Mouse (Mus musculus): Measurements from ENCODE around the gene Gm43552.

The Gm43552 gene

DNA sequence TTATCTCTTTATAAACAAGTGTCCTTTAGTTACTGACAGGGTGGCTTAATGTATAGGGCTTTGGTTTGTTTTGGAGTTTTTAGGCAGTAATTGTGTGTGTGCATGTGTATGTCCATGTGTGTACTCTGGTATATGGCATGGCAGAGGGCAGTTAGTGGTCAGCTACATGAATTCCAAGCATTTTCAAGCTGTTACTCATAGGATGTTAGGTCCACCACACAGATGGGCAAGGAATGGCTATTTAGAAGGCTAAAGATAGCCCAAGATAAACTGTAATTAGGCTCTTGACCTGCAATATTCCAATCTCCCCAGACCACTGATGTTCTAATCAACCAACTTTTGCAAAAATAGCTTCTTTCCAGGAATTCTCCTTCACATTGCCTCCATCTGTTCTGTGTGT, 54.6 kb downstream of the Gm43552 start:
- no peak for DNase-seq (ENCODE audit: low read depth, low spot score)

DNA sequence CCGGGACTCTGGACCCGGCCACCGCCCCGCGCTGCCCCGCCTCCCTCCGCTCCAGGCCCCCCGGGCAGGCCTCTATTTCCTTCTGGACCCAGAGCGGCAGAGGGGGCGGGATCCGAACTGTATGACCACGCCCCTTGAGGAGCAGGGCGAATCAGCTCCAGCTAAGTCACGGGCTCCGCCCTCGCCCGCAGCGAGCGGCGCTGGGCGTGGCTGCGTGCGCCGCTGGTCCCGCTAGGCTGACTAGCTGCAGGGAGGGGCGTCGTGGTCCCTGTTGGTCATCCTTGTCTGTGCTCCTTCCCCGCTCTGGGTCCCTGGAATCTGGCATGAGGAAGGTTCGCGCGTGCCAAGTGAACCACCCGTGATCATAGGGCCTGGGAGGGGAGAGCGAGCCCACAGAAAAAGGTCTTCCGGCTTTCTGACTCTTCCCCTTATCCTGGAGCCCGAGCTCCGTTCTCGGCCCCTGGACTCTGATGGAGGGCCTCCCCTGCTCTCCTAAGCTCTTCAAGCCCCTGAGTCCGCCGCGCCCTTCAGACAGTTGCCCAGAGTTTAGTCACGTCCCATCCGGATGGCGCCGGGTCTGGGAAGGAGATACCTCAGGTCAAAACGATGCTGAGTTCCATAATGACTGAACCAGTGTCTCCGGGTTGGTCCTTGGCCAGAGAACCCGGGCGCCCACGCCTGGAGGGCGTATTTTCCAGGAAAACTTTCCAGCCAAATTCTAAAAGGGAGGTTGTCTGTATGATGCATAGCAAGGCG, 56.6 kb downstream of the Gm43552 start, which contains the start of gene Ugdh:
Gene Ugdh (minus strand): TSS at position 144 of the 756 bp plus-strand sequence.
- peak; percentile 98 for DNase-seq (ENCODE audit: low read depth, low spot score)

DNA sequence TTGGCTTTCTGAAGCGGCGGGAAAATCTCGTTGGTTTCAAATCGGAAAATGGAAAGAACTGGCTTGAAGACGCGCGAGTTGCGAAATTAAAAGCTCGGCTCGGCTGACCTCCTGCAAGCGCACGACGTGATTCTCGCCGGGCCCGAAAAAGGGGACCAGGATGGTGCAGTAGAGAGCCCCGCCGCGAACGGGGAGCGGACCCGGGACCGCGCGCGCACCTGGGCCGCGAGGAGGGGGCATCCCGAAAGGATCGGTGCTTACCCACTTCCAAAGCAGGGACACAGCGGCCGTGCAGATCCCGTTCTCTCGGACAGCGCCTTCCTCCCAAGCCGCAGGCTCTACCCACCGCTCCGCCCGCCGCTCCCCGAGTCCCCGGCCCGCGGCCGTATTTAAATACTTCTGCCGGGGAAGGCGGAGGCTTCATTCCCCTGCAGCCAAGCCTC, 57.2 kb downstream of the Gm43552 start:
- peak; percentile 33 for DNase-seq (ENCODE audit: low read depth, low spot score)

DNA sequence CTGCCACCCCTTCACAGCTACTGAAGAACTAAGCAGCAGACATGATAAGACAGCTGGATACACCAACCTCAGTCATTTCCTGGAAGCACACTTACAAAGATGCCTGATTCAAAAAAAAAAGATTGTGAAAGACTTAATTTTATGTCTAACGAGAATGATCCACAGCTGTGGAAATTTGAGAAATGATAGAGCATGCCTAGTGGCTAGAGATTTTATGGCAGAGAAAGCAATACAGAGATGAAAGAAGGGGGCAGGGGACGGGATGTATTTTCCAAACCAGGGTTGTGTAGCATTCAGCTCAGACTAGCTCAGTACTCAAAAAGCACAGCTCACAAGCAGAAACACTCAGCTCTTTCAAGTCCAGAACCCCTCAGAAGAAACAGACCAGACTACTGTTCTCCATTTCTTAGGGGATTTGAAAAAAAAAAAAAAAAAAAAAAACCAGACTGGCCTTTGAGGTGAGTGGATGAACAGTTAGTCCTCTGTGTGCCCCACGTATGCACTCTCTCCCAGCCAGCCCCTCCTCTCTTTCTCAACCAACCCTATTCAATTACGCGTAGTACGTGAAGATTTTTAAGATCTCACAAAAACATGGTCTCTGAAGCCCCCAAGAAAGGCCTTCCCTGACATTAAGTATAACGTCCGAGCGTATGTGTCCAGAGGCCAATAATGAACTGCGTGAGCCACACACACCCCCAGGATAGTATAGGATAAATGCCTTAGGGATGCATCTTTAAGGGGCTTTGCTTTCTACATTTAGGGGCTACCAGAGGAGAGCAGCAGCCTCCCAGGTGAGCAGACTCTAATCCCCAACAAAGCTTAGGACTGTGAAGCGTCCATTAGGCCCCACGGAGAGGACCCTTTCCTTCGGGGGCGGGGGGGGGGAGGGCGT, 57.9 kb downstream of the Gm43552 start:
- peak; percentile 63 for DNase-seq (ENCODE audit: low read depth, low spot score)

DNA sequence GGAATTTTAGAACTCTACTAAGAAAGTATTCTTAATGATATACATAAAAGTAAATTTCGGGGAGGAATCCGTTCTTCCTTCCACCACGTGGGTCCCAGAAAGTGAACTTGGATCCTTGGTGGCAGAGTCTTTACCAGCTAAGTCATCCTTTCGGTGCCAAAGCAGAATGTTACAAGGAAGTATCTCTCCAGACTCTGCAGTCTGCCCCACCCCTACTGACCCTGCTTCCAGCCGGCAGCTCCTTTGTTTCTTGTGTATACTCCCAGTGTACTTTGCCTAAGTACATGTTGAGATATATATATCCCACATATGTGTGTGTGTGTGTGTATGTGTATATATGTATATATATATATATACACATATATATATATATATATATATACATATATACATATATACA, 63.2 kb downstream of the Gm43552 start:
- DNase-seq (ENCODE audit: low read depth, low spot score): no peak

DNA sequence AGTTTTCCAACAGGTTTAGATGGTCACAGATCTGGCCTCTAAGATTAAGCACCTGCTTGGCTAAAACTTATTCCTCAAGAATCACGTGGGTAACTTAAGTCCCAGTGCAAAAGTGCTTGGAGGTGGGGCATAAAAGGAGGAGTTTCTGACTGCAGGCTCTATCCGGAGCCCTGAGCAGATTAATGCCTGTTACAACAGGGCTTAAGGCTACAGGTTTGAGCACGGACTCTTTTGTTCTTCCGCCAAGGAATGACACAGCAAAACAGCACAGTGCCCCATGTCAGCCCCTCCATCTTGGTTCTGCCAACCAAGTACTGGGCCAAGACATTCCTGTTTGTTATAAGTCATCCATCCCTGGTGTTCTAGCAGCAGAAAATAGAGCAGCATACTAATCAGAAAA, 64.3 kb downstream of the Gm43552 start:
- DNase-seq (ENCODE audit: low read depth, low spot score): no peak

DNA sequence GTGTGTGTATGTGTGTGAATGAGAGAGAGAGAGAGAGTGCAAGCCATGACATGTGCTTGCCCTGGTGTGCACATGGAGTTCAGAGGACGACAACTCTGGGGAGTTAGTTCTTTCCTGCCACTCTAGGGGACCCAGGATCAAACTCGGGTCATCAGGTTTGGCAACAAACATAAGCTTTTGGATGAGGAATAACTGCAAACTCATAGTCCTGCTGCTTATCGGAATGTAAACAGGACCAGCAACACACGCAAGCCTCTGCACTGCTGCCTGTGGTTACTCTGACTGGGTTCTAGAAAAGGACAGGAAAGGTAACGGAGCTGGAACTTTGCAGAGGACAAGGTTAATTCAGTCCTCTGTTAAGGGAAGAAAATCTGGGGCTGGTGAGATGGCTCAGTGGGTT, 67.4 kb downstream of the Gm43552 start:
- DNase-seq (ENCODE audit: low read depth, low spot score): no peak

DNA sequence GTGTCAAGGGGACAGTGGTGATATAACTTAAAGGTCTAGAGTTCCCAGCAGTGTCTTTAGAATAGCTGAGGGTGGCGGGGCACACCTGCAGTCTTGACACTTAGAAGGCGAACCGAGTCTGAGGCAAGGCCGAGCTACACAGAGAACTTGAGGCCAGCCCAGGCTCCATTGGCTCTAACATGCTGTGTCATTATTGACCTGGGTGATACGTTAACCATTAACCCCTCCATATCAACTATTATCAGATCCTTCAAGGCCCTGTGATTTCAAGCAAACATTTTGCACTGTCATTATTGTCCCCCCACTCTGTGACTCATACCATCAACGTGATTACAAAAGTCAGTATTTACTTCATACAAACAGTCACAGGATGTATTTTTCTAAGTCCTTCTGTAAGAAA, 68.4 kb downstream of the Gm43552 start:
- DNase-seq (ENCODE audit: low read depth, low spot score): no peak

DNA sequence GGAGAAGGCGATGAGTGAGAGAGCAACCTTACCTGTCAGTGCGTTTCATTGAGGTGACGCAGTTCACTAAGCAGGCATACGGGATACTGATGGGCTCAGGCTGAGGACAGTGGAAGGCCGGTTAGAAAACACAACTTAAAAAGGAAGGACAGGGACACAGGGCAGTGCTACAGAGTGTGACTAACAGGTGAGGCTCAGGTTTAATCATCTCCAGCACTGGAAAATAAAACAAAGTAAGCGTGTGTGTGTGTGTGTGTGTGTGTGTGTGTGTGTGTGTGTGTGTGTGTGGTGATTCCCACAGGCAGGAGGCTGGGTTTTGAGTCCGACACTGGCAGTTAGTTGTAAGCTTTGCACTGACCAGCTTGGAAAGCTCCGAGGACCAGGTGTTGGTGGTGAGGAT, 69.8 kb downstream of the Gm43552 start:
- DNase-seq (ENCODE audit: low read depth, low spot score): no peak

DNA sequence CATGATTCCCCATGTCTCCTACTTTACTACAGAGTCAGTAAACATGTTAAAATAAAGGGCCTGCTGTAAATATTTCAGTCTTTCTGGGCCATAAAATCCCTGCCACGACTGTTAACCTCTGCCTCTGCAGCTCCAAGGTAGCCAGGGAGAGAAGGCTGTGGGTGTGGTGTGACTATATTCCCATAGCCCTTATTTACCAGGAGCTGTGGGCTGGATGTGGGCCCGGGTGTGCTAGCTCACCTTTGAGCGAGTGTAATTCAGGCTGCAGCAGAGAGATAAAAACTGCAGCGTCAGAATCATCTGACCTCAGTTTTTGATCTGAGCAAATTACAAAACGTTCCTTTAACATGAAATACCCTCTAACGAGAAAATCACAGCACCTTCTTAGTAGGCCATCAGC, 71.8 kb downstream of the Gm43552 start:
- DNase-seq (ENCODE audit: low read depth, low spot score): no peak

DNA sequence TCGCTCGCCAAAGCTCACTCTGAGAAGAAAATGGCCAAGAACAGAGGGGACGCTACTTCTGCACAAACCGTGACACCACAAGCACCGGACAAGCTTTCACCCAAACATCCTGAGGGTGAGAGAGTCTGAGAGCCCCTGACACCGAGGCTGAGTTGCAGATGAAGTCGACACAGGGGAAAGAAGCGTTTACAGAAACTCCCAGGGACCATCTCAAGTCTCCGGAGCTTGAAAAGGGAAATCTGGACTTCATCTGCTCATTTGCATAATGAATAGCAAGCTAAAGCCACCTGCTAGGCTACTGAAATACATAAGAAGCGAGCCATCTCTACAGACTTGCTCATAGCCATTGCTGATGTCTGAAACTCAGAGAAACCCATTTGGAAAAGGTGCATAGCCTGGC, 73.5 kb downstream of the Gm43552 start:
- DNase-seq (ENCODE audit: low read depth, low spot score): no peak

DNA sequence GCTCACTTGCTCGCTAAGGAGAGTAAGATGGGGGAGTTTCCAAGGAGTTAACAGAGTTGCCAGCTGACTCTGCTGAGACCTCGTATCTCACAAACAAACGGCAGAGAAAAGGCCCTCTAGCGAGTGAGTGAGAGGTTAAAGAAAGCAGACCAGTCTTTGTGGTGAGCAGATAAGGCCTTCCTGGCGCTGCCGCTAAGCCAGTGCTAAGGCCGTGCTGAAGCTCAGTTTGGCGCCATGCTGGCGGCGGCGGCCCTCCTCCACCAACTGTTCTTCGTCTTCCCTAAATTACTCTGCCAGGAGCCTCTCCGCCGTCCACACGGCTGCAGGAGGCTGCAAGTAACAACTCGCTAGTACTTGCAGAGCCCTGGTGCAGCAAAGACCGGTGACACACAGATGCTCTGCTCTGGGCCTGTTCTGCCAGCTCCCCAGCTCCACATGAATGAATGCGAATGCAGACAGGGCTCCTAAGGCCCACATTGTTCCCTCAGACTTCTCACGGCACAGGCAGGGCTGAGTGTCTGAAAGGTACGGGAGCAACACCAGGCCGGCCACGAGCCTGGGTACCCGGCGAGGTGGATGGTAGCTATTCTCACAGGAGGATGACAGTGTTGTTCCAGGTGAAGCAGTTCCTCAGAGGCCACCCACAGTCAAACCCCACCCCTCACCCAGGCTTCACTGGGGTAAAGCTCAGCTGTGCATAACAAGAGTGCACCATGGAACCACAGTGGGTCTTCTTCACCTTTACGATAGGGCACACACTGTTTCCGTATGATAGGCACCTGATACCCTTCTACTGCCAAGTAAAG, 76.8 kb downstream of the Gm43552 start:
- DNase-seq (ENCODE audit: low read depth, low spot score): peak; percentile 39

DNA sequence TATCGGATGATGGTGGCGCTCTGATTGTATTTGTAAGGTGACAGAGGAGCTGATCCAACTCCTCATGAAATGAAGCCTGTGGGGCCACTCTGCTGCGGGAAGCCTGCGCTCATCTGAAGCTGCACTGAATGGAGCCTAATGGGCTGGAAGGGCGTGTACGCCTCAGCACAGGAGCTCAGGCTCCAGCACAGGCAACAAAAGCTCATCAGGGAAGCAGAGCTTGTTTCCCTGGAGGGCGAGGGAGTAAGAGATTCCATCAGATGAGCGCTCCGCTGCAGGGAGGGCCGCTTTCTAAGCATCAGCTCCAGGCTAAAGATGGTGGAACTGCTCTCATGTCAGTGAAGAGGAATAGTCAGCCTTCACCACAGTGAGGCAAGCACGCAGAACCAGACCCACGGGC, 84.6 kb downstream of the Gm43552 start:
- DNase-seq (ENCODE audit: low read depth, low spot score): peak; percentile 43

DNA sequence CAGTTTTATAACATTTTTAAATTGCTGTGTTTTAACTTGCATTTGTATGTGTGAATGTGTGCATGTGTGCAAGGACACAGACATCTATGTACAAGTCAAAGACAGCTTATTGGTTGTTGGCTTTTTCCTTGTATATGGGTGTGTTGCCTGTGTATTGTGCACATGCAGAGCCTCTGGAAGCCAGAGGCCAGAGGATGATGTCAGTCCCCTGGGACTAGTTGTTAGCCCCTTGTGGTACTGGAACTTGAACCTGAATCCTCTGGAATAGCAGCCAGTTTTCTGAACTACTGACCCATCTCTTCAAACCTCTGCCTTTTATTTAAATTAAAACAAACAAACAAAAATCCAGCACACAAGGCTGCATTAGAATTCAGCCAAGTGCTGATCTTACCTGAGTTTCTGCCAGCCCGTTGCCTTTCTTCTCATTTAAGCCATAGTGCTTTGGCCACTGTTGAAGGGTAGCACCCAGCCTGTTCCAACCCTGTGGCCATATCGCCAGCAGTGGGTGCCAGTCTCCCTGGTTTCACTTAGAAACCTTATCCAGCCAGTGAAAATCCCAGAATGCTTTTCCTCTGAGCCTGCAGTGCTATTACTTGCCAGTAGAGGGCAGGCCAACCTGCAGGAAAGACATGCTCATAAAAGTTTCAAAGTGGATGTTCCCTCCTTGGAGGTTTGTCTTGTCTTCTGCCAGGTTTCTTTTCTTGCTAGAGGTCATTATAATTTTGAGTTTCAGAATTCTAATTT, 91.2 kb downstream of the Gm43552 start:
- DNase-seq (ENCODE audit: low read depth, low spot score): peak; percentile 89

DNA sequence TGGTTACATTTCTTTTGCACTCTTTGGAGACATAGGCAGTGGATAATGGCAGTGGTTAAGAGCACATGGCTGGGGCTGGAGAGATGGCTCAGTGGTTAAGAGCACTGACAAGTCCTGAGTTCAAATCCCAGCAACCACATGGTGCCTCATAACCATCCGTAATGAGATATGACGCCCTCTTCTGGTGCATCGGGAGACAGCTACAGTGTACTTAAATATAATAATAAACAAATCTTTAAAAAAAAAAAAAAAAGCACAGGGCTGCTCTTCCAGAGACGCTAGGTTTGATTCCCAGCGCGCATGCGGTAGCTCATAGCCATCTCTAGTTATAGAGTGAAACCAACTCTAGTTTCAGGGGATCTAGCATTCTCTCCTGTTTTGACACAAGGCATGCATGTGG, 98.2 kb downstream of the Gm43552 start:
- no peak for DNase-seq (ENCODE audit: low read depth, low spot score)

DNA sequence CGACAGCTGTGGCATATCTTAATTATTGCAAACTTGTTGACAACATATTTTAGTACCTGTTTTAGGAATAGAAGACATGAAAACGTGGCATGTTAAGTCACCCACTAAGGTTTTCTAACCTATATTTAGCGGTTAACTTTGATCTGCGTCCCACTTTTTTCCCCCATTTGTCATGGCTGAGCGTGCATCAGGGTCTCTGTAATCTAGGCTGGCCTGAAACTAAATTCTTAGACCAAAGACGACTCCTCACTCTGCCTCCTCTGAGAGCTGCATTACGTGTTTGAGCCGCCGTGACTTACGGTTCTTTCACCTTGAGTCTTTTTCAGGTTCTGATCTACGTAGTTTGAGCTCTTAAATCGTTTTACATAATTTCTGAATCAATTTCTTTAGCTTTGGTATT, 100.9 kb downstream of the Gm43552 start:
- peak; percentile 20 for DNase-seq (ENCODE audit: low read depth, low spot score)

DNA sequence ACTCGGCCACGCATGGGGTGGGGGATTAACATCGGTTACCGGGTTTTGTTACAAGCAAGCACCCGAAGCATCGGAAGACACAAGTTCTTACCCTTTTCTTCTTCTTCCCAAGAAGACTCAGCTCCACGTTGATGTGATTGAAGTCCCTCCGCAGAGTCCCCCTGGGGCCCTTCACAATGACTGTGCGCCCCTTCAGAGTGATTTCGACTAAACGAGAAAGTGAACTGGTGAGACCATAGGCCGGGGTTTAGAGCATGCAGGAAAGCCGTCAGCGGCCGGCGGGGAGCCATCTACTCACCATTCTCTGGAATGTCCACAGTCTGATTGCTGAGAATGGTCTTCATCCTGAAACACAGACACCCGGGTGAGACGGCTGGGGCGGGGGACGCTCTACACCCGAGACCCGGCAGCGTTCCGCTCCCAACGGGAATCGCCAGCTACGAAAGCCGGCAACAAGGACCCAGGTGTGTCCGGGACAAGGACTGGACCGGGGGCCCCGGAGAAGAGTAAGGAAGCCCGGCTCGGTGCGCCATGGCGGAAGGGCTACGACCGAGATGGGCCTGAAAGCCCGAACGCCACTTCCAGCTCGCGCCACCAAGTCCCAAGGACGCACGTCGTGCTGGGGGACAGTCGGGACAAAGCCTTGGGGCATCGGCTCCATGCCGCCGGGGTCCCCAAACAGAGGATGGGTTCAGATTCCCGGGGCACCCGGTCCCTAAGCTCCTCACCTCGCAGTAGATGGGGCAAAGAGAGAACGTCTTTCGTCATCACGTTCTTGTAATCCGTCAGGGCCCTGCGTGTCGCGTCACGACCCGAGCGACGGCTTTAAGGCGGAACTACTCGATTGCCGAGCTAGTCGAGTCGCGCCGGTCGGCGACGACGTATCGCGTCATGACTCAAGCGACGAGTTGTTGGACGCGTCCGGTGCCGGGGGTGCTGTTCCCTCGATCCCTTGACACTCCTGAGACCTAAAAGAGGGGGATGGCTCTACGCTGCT, 101.7 kb downstream of the Gm43552 start, which contains the start of the genes Rpl9 and Lias:
Gene Rpl9 (minus strand): TSS at position 797 of the 997 bp plus-strand sequence.
Gene Lias (plus strand): TSS at position 850 of the 997 bp plus-strand sequence.
- DNase-seq (ENCODE audit: low read depth, low spot score): peak; percentile 99

DNA sequence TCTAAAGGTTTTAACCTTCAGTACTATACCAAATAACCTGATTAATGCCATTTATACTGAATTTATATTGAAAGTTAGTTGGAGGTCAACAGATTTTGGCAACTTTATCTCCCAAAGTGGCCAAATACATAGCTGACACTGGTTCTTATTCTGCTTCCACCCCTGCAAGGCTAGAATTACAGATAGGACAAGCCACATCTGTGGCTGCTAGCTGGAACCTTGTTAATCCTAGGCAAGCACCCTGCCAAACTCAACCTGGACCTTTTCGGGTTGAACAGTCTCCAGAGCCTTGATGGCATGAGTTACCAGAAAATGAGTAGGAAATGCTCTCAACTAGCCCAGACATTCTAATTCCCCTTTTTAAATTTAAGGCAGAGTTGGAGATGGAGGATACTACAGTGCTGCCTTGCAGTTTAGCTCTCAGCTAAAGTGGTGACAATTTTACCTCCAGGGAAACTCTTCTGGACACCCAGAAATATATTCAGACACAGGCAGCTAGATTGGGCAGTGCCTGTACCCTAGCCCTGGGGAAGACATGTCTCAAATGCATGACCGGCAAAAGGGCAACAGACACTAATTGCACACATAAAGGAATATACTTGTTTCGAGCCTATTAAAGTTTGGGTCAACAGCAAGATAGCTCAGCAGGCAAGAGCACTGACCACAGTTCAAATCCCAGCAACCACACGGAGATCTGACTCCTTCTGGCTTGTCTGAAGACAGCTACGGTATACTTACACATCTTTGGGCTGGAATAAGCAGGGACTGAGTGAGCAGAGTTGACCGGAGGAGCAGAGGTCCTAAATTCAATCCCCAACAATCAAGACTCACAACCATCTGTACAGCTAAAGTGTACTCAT, 105.4 kb downstream of the Gm43552 start:
- no peak for DNase-seq (ENCODE audit: low read depth, low spot score)

DNA sequence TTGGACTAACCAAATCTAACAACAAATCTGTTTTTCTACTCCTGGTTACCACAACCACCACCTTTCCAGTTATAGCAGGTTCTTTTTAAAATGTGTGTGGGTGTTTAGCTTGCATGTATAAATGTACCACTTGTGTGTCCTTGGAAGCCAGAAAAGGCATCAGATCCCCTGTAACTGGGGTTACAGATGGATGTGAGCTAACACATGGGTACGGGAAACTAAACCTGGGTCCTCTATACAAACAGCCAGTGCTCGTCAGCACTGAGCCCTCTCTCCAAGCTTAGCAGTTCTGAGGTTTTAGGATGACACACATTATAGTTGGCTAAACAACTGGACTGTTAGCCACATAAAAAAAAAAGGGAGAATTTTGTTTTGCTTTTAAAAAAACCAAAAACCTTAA, 106.9 kb downstream of the Gm43552 start:
- peak; percentile 35 for DNase-seq (ENCODE audit: low read depth, low spot score)

Measured in brain, adult 2 months (tissue).